Comparison of ENCODE assay signal across 9 mouse cellular contexts in the genomic region with DNA sequence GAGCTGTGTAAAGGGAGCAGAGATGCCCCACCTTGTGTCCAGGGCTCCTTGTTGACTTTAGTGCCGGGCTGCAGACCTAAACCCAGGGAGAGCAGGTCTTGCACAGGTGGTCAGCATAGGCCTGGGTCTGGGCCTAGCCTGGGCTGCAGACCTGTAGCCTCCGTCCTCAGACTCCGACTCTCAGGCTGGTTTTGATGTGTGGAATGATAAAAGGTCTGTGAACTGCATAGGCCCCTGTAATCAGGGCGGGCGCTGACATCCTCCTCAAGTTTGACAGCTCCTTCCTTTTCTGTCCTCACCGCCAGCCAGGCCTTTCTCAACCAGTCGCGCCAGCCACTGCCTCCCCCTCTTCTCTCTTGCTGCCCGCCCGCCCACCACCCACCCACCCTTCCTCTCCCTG. TPM values are rescaled to one million over a fixed set of nuclear protein-coding genes. Genes with fewer than 3 reads are reported as not detected.
DNase-seq lines count a peak whose midpoint lies in the region; ATAC-seq and TF ChIP-seq lines count a peak whose summit lies in the region.
"Had no signal": no experiment of that assay in that cellular context is flagged by ENCODE, and none has a peak within 500 bp of the region (broad histone marks: within the 10 kb centered on the region; RNA-seq: fewer than 3 reads in every experiment).

No protein-coding gene starts in this region.

- 11% methylated on average over 9 of the region's 10 CpGs for WGBS in heart, embryonic 12.5 days
- WGBS in midbrain, embryonic 11.5 days, result 40% methylated on average over 10 of the region's 10 CpGs
- WGBS in midbrain, postnatal 0 days, result 37% methylated on average over 10 of the region's 10 CpGs
- 22% methylated on average over 10 of the region's 10 CpGs for WGBS in hindbrain, embryonic 16.5 days
- 17% methylated on average over 9 of the region's 10 CpGs for WGBS in neural tube, embryonic 14.5 days

- H3K27me3 ChIP-seq in heart, embryonic 12.5 days (replicated peaks), result peaks cover 11% of the 10 kb centered on the region
- H3K27me3 ChIP-seq in midbrain, embryonic 11.5 days (ENCODE audit: control insufficient read depth, insufficient read depth, low read length), result no peaks in the 10 kb centered on the region
- H3K27me3 ChIP-seq in midbrain, postnatal 0 days (ENCODE audit: insufficient read depth, low read length), result no peaks in the 10 kb centered on the region
- H3K27me3 ChIP-seq in hindbrain, embryonic 16.5 days (replicated peaks; ENCODE audit: control insufficient read depth, insufficient read depth, low read length), result no peaks in the 10 kb centered on the region
- H3K27me3 ChIP-seq in neural tube, embryonic 14.5 days (ENCODE audit: control insufficient read depth, insufficient read depth, low read length), result no peaks in the 10 kb centered on the region

- no peak overlapping the region for H3K9ac ChIP-seq in heart, embryonic 12.5 days
- H3K9ac ChIP-seq in midbrain, embryonic 11.5 days (ENCODE audit: low read length), result no peak overlapping the region
- H3K9ac ChIP-seq in midbrain, postnatal 0 days (replicated peaks; ENCODE audit: low read length, poor library complexity, severe bottlenecking), result no peak overlapping the region
- H3K9ac ChIP-seq in hindbrain, embryonic 16.5 days (ENCODE audit: low read depth, low read length), result peak overlapping the region; percentile 47; the same call in 1 of the 2 replicates
- H3K9ac ChIP-seq in neural tube, embryonic 14.5 days (replicated peaks; ENCODE audit: low read depth, low read length), result peak overlapping the region; percentile 39

- intact Hi-C loops in heart, postnatal 10 days (cut with DNase I), result loop anchor here (10.0 kb wide), 1 partner anchor 632 kb away; no protein-coding TSS in a partner anchor

- H3K9me3 ChIP-seq in heart, embryonic 12.5 days (replicated peaks), result no peaks in the 10 kb centered on the region
- no peaks in the 10 kb centered on the region for H3K9me3 ChIP-seq in midbrain, embryonic 11.5 days (ENCODE audit: control insufficient read depth, low read length)
- no peaks in the 10 kb centered on the region for H3K9me3 ChIP-seq in midbrain, postnatal 0 days (ENCODE audit: low read length)
- H3K9me3 ChIP-seq in hindbrain, embryonic 16.5 days (ENCODE audit: control insufficient read depth, low read length), result no peaks in the 10 kb centered on the region
- no peaks in the 10 kb centered on the region for H3K9me3 ChIP-seq in neural tube, embryonic 14.5 days (ENCODE audit: control insufficient read depth, low read length)

- TF ChIP-seq CTCF in midbrain, postnatal 0 days (IDR thresholded peaks at IDR 0.05), result no peak

- H3K4me3 ChIP-seq in heart, embryonic 12.5 days, result no peak overlapping the region
- H3K4me3 ChIP-seq in midbrain, embryonic 11.5 days (ENCODE audit: low read depth, low read length), result no peak overlapping the region
- H3K4me3 ChIP-seq in midbrain, postnatal 0 days (ENCODE audit: low read depth, low read length), result no peak overlapping the region
- H3K4me3 ChIP-seq in hindbrain, embryonic 16.5 days (ENCODE audit: low read length), result no peak overlapping the region
- H3K4me3 ChIP-seq in neural tube, embryonic 14.5 days (ENCODE audit: low read depth, low read length), result peak overlapping the region; percentile 20; the same call in 1 of the 2 replicates
- H3K4me3 ChIP-seq: erythroblast, embryonic 14.5 days had no signal

- no peaks in the 10 kb centered on the region for H3K36me3 ChIP-seq in heart, embryonic 12.5 days
- H3K36me3 ChIP-seq in midbrain, embryonic 11.5 days (ENCODE audit: control insufficient read depth, insufficient read depth, low read length), result no peaks in the 10 kb centered on the region
- no peaks in the 10 kb centered on the region for H3K36me3 ChIP-seq in midbrain, postnatal 0 days (ENCODE audit: insufficient read depth, low read length)
- no peaks in the 10 kb centered on the region for H3K36me3 ChIP-seq in hindbrain, embryonic 16.5 days (ENCODE audit: control insufficient read depth, insufficient read depth, low read length)
- H3K36me3 ChIP-seq in neural tube, embryonic 14.5 days (ENCODE audit: control insufficient read depth, insufficient read depth, low read length), result no peaks in the 10 kb centered on the region; the same call in 1 of the 2 replicates

- peaks cover 23% of the 10 kb centered on the region for H3K4me1 ChIP-seq in heart, embryonic 12.5 days (replicated peaks)
- peaks cover 22% of the 10 kb centered on the region for H3K4me1 ChIP-seq in midbrain, embryonic 11.5 days (ENCODE audit: control insufficient read depth, insufficient read depth, low read length)
- no peaks in the 10 kb centered on the region; the same call in 1 of the 2 replicates for H3K4me1 ChIP-seq in midbrain, postnatal 0 days (ENCODE audit: insufficient read depth, low read length)
- peaks cover 33% of the 10 kb centered on the region for H3K4me1 ChIP-seq in hindbrain, embryonic 16.5 days (ENCODE audit: control insufficient read depth, insufficient read depth, low read depth, low read length)
- peaks cover 67% of the 10 kb centered on the region for H3K4me1 ChIP-seq in neural tube, embryonic 14.5 days (ENCODE audit: control insufficient read depth, insufficient read depth, low read length)

- no peak for DNase-seq in heart, postnatal 10 days
- DNase-seq in midbrain, embryonic 11.5 days (ENCODE audit: low spot score, missing footprints), result no peak
- DNase-seq in midbrain, postnatal 0 days (ENCODE audit: low spot score), result no peak
- DNase-seq in thymus, postnatal 36 days, result no peak
- DNase-seq in c-Kit-positive CD71-positive TER-119-positive erythroid progenitor cells, embryonic 14.5 days (ENCODE audit: low spot score), result no peak

- 0 out of 2 replicates have a peak overlapping the region, but pooled peaks have one; percentile 15 for H3K4me2 ChIP-seq in heart, embryonic 12.5 days
- no peak overlapping the region for H3K4me2 ChIP-seq in midbrain, embryonic 11.5 days
- H3K4me2 ChIP-seq in midbrain, postnatal 0 days (ENCODE audit: low read depth, low read length, poor library complexity, severe bottlenecking), result no peak overlapping the region
- H3K4me2 ChIP-seq in hindbrain, embryonic 16.5 days (ENCODE audit: low read length), result peak overlapping the region; percentile 7
- H3K4me2 ChIP-seq in neural tube, embryonic 14.5 days (ENCODE audit: low read depth, low read length), result peak overlapping the region; percentile 65

- 0 out of 2 replicates have a peak, but pooled peaks have one; percentile 18 for ATAC-seq in heart, embryonic 12.5 days (ENCODE audit: insufficient number of reproducible peaks, low FRiP score)
- 0 out of 2 replicates have a peak, but pooled peaks have one; percentile 28 for ATAC-seq in midbrain, embryonic 11.5 days (ENCODE audit: low FRiP score)
- no peak for ATAC-seq in midbrain, postnatal 0 days (ENCODE audit: low FRiP score)
- ATAC-seq in hindbrain, embryonic 16.5 days, result no peak
- ATAC-seq in neural tube, embryonic 14.5 days (ENCODE audit: low read depth), result no peak

- no peak overlapping the region for H3K27ac ChIP-seq in heart, embryonic 12.5 days (ENCODE audit: poor library complexity, severe bottlenecking)
- H3K27ac ChIP-seq in midbrain, embryonic 11.5 days (ENCODE audit: low read depth, low read length), result no peak overlapping the region
- no peak overlapping the region; the same call in 1 of the 2 replicates for H3K27ac ChIP-seq in midbrain, postnatal 0 days (ENCODE audit: low read depth, low read length)
- peak overlapping the region; percentile 55 for H3K27ac ChIP-seq in hindbrain, embryonic 16.5 days (ENCODE audit: low read depth, low read length)
- peak overlapping the region; percentile 87 for H3K27ac ChIP-seq in neural tube, embryonic 14.5 days (ENCODE audit: low read depth, low read length)

RNA-seq across cellular contexts. Expression of gene Tshz3, which starts 8.7 kb away (rescaled TPM):
- polyA plus RNA-seq in heart, embryonic 12.5 days (2016; fragmentation: Nextera tagmentation; extraction: Ambion mirVana), result 1.4 and 2.1 TPM in 2 replicates
- 1 to 10 TPM; 7.3 to 7.4 TPM for total RNA-seq in heart, postnatal 10 days (2021)
- polyA plus RNA-seq in midbrain, embryonic 11.5 days (2014; fragmentation: Nextera tagmentation; extraction: Ambion mirVana), result 3.2 and 4.1 TPM in 2 replicates
- 11.1 and 11.9 TPM in 2 replicates for total RNA-seq in midbrain, postnatal 0 days (2014; rRNA removed)
- 5.1 and 6.7 TPM in 2 replicates for polyA plus RNA-seq in midbrain, postnatal 0 days (2015; fragmentation: Nextera tagmentation; extraction: Ambion mirVana)
- polyA plus RNA-seq in hindbrain, embryonic 16.5 days (2015; fragmentation: Nextera tagmentation; extraction: Ambion mirVana), result 26.4 and 33.7 TPM in 2 replicates
- 87.2 and 104 TPM in 2 replicates for polyA plus RNA-seq in neural tube, embryonic 14.5 days (2014; fragmentation: Nextera tagmentation; extraction: Ambion mirVana)
- polyA plus RNA-seq: erythroblast, embryonic 14.5 days had no signal

Comparison
In these comparisons a context has a peak if more than half of its experiments do, and no peak if none do; other contexts are left out.
1. ATAC-seq: peak in heart, embryonic 12.5 days (single experiment) and midbrain, embryonic 11.5 days (single experiment); none in midbrain, postnatal 0 days (single experiment), hindbrain, embryonic 16.5 days (single experiment) and neural tube, embryonic 14.5 days (single experiment).
2. H3K27ac ChIP-seq: peak in hindbrain, embryonic 16.5 days (single experiment) and neural tube, embryonic 14.5 days (single experiment); none in heart, embryonic 12.5 days (single experiment), midbrain, embryonic 11.5 days (single experiment) and midbrain, postnatal 0 days (single experiment).
3. H3K4me2 ChIP-seq: peak in heart, embryonic 12.5 days (single experiment), hindbrain, embryonic 16.5 days (single experiment) and neural tube, embryonic 14.5 days (single experiment); none in midbrain, embryonic 11.5 days (single experiment) and midbrain, postnatal 0 days (single experiment).
4. H3K9ac ChIP-seq: peak in hindbrain, embryonic 16.5 days (single experiment) and neural tube, embryonic 14.5 days (single experiment); none in heart, embryonic 12.5 days (single experiment), midbrain, embryonic 11.5 days (single experiment) and midbrain, postnatal 0 days (single experiment).